Mouse (Mus musculus): Measurements from ENCODE around the gene 4930402H24Rik.

GRCm38 (mm10) chr2:130896944-130897343, 9.3 kb downstream of the 4930402H24Rik start:
- no peak for TF ChIP-seq CTCF (conservative IDR thresholded peaks at IDR 0.05; ENCODE audit: low read length)
- TF ChIP-seq POU5F1 (IDR thresholded peaks at IDR 0.05; ENCODE audit: borderline replicate concordance, low read length) = no peak
